Mouse (Mus musculus): ENCODE data around the gene Med13. TPM values are rescaled to one million over a fixed set of nuclear protein-coding genes. Genes with fewer than 3 reads are reported as not detected.
A peak's percentile ranks its signal among the peaks of the same experiment; 100 is the strongest.

Med13 gene
- 12.8 and 13.4 TPM in 2 replicates for polyA plus RNA-seq (2014; fragmentation: Nextera tagmentation; extraction: Ambion mirVana)

GRCm38 (mm10) chr11:86356854-86357788 lies at the start of gene Med13:
Gene Med13, minus strand, starts transcription at chr11:86357602.
- WGBS: under 1% methylated on average over 72 of the region's 81 CpGs
- Histone ChIP-seq H3K9me3 (ENCODE audit: low read depth, low read length) (no peaks in the 10 kb centered on the region), H3K27me3 (ENCODE audit: insufficient read depth, low read length) (no peaks in the 10 kb centered on the region), H3K9ac (peak within 1 kb of the TSS; percentile 98), H3K4me3 (ENCODE audit: low read depth, low read length) (peak within 1 kb of the TSS; percentile 77), H3K4me1 (ENCODE audit: insufficient read depth) (0 out of 2 replicates have a peak, but pooled peaks cover 3% of the 10 kb centered on the region), H3K27ac (ENCODE audit: low read depth) (peak within 1 kb of the TSS; percentile 99), H3K36me3 (ENCODE audit: insufficient read depth) (peaks cover 24% of the 10 kb centered on the region), H3K4me2 (peak within 1 kb of the TSS; percentile 81)
- ATAC-seq (ENCODE audit: insufficient read depth) (peak; percentile 36; the same call in 1 of the 2 replicates), DNase-seq (peak; percentile 63)
- no peak for TF ChIP-seq CTCF (IDR thresholded peaks at IDR 0.05; ENCODE audit: low read depth)

GRCm38 (mm10) chr11:86404590-86404989 lies 47.2 kb upstream of the Med13 start:
- ATAC-seq (ENCODE audit: insufficient read depth) (no peak), DNase-seq (no peak)
- H3K27me3 ChIP-seq (ENCODE audit: insufficient read depth, low read length): no peaks in the 10 kb centered on the region
- WGBS: 57% methylated on average over 4 of the region's 4 CpGs
- TF ChIP-seq CTCF (IDR thresholded peaks at IDR 0.05; ENCODE audit: low read depth): no peak
- no peak overlapping the region for H3K4me2 ChIP-seq
- no peaks in the 10 kb centered on the region for H3K36me3 ChIP-seq (ENCODE audit: insufficient read depth)
- no peaks in the 10 kb centered on the region for H3K4me1 ChIP-seq (ENCODE audit: insufficient read depth)
- H3K27ac ChIP-seq (ENCODE audit: low read depth): no peak overlapping the region
- H3K4me3 ChIP-seq (ENCODE audit: low read depth, low read length): no peak overlapping the region
- no peak overlapping the region for H3K9ac ChIP-seq
- H3K9me3 ChIP-seq (ENCODE audit: low read depth, low read length): no peaks in the 10 kb centered on the region

DNA sequence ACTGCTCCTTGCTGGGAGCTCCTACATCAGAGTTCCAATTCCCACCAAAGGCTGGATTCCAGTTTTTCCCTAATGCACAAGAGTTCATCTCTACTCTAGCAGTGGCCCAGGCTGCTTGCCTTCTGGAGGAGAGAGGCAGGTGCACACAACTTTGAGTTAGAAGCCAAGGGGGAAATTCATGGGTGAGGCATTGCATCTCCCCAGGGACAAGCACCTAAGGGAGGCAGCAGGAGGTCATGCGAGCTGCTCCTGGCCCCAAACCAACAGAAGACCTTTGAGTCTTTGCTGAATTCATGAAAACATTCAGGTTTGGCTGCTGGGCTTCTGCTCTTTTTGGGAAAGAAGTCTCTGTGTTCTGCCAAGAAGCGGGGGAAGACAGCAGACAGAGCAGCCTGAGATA lies 46.4 kb upstream of the Med13 start:
- Histone ChIP-seq H3K4me3 (ENCODE audit: low read depth, low read length) (no peak overlapping the region), H3K9me3 (ENCODE audit: low read depth, low read length) (no peaks in the 10 kb centered on the region), H3K27me3 (ENCODE audit: insufficient read depth, low read length) (no peaks in the 10 kb centered on the region), H3K4me2 (no peak overlapping the region), H3K9ac (no peak overlapping the region), H3K27ac (ENCODE audit: low read depth) (no peak overlapping the region), H3K4me1 (ENCODE audit: insufficient read depth) (no peaks in the 10 kb centered on the region), H3K36me3 (ENCODE audit: insufficient read depth) (no peaks in the 10 kb centered on the region)
- no peak for DNase-seq
- TF ChIP-seq CTCF (IDR thresholded peaks at IDR 0.05; ENCODE audit: low read depth): no peak
- ATAC-seq (ENCODE audit: insufficient read depth): no peak
- 86% methylated on average over 2 of the region's 2 CpGs for WGBS

- 77% methylated on average over 9 of the region's 9 CpGs for WGBS
Observed at GRCm38 (mm10) chr11:86399241-86400107, 42.1 kb upstream of the Med13 start.

DNA sequence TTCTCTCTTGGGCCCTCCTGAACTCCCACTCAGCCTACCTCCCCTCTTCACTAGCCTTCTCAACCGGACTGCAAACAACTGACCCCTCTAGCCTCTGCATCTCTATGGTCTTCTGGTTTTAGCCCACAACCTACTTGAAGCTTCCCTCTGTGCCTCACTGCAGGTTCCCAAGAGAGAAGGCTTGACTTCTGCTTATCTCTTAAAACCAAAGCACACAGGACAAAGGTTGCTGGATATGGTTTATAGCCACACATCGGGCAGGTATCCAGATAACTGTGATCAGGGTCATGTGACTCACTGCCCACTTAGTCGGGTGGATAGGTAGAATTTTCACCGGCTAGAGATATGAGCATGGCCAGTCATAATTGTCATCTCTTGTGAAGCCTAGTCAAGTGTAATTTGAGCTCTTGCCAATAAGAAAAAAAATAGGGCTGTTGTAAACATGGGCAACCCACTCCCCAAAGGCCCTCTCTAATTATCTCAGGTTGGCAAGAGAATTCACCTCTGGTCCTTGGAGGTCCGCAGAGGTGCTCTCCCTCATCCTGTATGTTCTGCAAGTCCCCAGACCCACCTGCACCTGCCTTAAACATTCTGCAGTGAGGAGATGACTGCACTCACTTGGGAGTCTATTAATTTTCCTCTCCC lies 39.7 kb upstream of the Med13 start:
- Histone ChIP-seq H3K9ac (no peak overlapping the region), H3K9me3 (ENCODE audit: low read depth, low read length) (no peaks in the 10 kb centered on the region), H3K27ac (ENCODE audit: low read depth) (no peak overlapping the region), H3K4me3 (ENCODE audit: low read depth, low read length) (no peak overlapping the region), H3K4me1 (ENCODE audit: insufficient read depth) (peaks cover 5% of the 10 kb centered on the region; the same call in 1 of the 2 replicates), H3K4me2 (no peak overlapping the region), H3K36me3 (ENCODE audit: insufficient read depth) (no peaks in the 10 kb centered on the region), H3K27me3 (ENCODE audit: insufficient read depth, low read length) (no peaks in the 10 kb centered on the region)
- DNase-seq: no peak
- WGBS: 62% methylated on average over 5 of the region's 5 CpGs
- TF ChIP-seq CTCF (IDR thresholded peaks at IDR 0.05; ENCODE audit: low read depth): no peak
- no peak for ATAC-seq (ENCODE audit: insufficient read depth)

More at GRCm38 (mm10) chr11:86399241-86400107, 42.1 kb upstream of the Med13 start:
- Histone ChIP-seq H3K27ac (ENCODE audit: low read depth) (no peak overlapping the region), H3K36me3 (ENCODE audit: insufficient read depth) (no peaks in the 10 kb centered on the region), H3K4me3 (ENCODE audit: low read depth, low read length) (no peak overlapping the region), H3K9me3 (ENCODE audit: low read depth, low read length) (no peaks in the 10 kb centered on the region), H3K4me2 (no peak overlapping the region), H3K27me3 (ENCODE audit: insufficient read depth, low read length) (no peaks in the 10 kb centered on the region), H3K9ac (no peak overlapping the region), H3K4me1 (ENCODE audit: insufficient read depth) (peaks cover 5% of the 10 kb centered on the region; the same call in 1 of the 2 replicates)
- DNase-seq: no peak
- no peak for ATAC-seq (ENCODE audit: insufficient read depth)
- TF ChIP-seq CTCF (IDR thresholded peaks at IDR 0.05; ENCODE audit: low read depth): no peak

DNA sequence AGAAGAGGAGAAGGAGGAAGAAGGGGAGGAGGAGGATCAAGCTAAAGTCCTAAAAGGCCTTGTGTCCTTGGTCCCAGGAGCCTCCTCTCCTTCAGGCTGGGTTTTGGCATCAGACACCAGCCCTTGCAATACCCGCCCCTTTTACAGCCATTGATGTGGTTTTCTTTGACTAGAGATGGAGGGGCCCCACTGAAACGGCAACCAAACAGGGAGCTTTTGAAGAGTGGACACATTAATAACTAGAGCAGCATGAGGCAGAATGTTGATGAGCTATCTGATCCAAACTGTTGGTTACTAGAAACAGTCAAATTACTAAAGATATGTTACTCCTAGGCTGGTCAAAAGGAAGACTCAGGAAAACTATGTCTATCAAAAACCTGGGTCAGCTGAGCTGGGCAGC lies 39.1 kb upstream of the Med13 start:
- no peaks in the 10 kb centered on the region for H3K9me3 ChIP-seq (ENCODE audit: low read depth, low read length)
- no peak for ATAC-seq (ENCODE audit: insufficient read depth)
- no peaks in the 10 kb centered on the region for H3K36me3 ChIP-seq (ENCODE audit: insufficient read depth)
- H3K4me1 ChIP-seq (ENCODE audit: insufficient read depth): peaks cover 5% of the 10 kb centered on the region; the same call in 1 of the 2 replicates
- H3K4me2 ChIP-seq: no peak overlapping the region
- no peak for TF ChIP-seq CTCF (IDR thresholded peaks at IDR 0.05; ENCODE audit: low read depth)
- no peak overlapping the region for H3K27ac ChIP-seq (ENCODE audit: low read depth)
- H3K4me3 ChIP-seq (ENCODE audit: low read depth, low read length): no peak overlapping the region
- no peak for DNase-seq
- 39% methylated on average over 2 of the region's 2 CpGs for WGBS
- no peak overlapping the region for H3K9ac ChIP-seq
- H3K27me3 ChIP-seq (ENCODE audit: insufficient read depth, low read length): no peaks in the 10 kb centered on the region

All from lung, embryonic 14.5 days (tissue).